Mouse (Mus musculus): ENCODE results near the gene Bud23.
"Not testable (repeated sequence)": the region's sequence is repeated elsewhere in the genome, so short reads cannot be mapped to it uniquely, and the experiment has no call there.

The Bud23 gene

GRCm38 (mm10) chr5:135070448-135070847, 5.7 kb upstream of the Bud23 start:
- no peak for DNase-seq

- DNase-seq, result no peak
These were observed 1.2 kb upstream of the Bud23 start for GRCm38 (mm10) chr5:135066008-135066407.

GRCm38 (mm10) chr5:135064382-135064766, 385 bp downstream of the Bud23 start:
- no peak for DNase-seq

GRCm38 (mm10) chr5:135063629-135064381, 954 bp downstream of the Bud23 start, which contains the start of gene Dnajc30:
TSS of gene Dnajc30 (plus strand) at chr5:135064202.
- DNase-seq, result peak; percentile 97 to 98

- no peak for DNase-seq
These were observed 11.4 kb downstream of the Bud23 start for GRCm38 (mm10) chr5:135053356-135053755.

- DNase-seq, result not testable (repeated sequence)
These were observed 15.5 kb downstream of the Bud23 start for GRCm38 (mm10) chr5:135049268-135049667.

- DNase-seq, result no peak
These were observed 16.2 kb downstream of the Bud23 start for GRCm38 (mm10) chr5:135048539-135048938.

GRCm38 (mm10) chr5:135044575-135044974, 20.2 kb downstream of the Bud23 start:
- DNase-seq, result no peak

GRCm38 (mm10) chr5:135042105-135042788, 22.5 kb downstream of the Bud23 start:
- no peak for DNase-seq

- no peak for DNase-seq
These were observed 24.0 kb downstream of the Bud23 start for GRCm38 (mm10) chr5:135040777-135041176.

GRCm38 (mm10) chr5:135040059-135040458, 24.7 kb downstream of the Bud23 start:
- no peak for DNase-seq

- DNase-seq, result no peak
These were observed 25.2 kb downstream of the Bud23 start for GRCm38 (mm10) chr5:135039541-135039940.

GRCm38 (mm10) chr5:135037946-135038345, 26.8 kb downstream of the Bud23 start:
- no peak for DNase-seq

GRCm38 (mm10) chr5:135035608-135036359, 29.0 kb downstream of the Bud23 start:
- DNase-seq, result no peak

GRCm38 (mm10) chr5:135034593-135034992, 30.2 kb downstream of the Bud23 start:
- DNase-seq, result no peak

GRCm38 (mm10) chr5:135032581-135032980, 32.2 kb downstream of the Bud23 start:
- DNase-seq, result no peak

GRCm38 (mm10) chr5:135029007-135029854, 35.5 kb downstream of the Bud23 start:
- peak; percentile 55 to 72 for DNase-seq

- DNase-seq, result peak; percentile 35 to 52
These were observed 38.9 kb downstream of the Bud23 start for GRCm38 (mm10) chr5:135025899-135026298.

- DNase-seq, result peak in 1 of 2 experiments; percentile 41
These were observed 40.0 kb downstream of the Bud23 start for GRCm38 (mm10) chr5:135024665-135025224.

GRCm38 (mm10) chr5:135023344-135024173, 41.2 kb downstream of the Bud23 start, which contains the start of gene Stx1a:
TSS of gene Stx1a (plus strand) at chr5:135023482.
- peak; percentile 93 to 96 for DNase-seq

- peak; percentile 86 to 91 for DNase-seq
These were observed 42.9 kb downstream of the Bud23 start for GRCm38 (mm10) chr5:135021814-135022213.

Data from lung, postnatal 4 days (tissue).